Mouse (Mus musculus) activated CD4-positive, CD25-positive, alpha-beta regulatory T cell, adult 4 months (primary cell): ENCODE data around the gene Rpl29. TPM values are rescaled to one million over a fixed set of nuclear protein-coding genes. Genes with fewer than 3 reads are reported as not detected.

Experiments used
- ATAC-seq: one replicate; pipeline ENCODE4 v1.8.0; 2017
- polyA plus RNA-seq, 2 experiments: library from polyadenylated mRNA; unstranded; fragments of 100-300 nt; shearing (Covaris generic); gene quantifications; one replicate each; pipeline ENCODE4 v1.2.1; 2017

The Rpl29 gene
- 1,000 to 10,000 TPM; 1,290 to 1,880 TPM for polyA plus RNA-seq

GRCm38 (mm10) chr9:106429221-106430014 is at the start of gene Rpl29:
Gene Rpl29 (plus strand): TSS chr9:106429454.
- ATAC-seq, result peak; percentile 93

DNA sequence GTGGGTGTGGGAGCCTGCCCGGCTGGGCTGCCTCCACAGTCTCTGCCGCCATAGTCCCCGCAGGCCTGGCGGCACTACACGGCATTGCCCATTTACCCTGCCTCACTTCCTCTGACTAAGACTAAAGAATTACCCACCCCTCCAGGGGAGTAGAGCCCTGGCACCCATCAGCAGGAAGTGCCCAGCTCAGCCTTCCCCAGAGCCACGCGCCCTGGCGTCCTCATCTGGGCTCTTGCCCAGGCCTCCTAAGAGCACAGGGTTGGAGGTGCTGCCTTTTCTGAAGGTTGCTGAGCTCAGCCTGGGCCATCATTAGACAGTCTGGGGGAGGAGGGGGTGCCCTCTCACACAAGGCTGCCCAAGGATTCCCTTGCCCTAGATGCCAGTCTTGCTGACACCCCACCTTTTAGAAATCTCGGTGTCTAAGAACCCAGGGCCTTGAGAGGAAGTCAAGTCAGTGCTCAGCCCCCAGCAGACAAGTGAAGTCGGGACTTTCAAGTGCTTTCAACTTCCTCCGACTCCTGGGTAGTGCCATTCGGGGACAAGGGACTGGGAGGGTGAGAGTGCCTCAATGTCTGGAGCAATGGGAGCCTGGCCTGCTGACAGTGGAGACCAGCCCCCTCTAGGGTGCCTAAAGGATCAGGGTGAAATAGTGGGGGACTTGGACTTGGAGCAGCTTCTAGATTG is 42.9 kb upstream of the Rpl29 start:
- ATAC-seq, result peak; percentile 80

DNA sequence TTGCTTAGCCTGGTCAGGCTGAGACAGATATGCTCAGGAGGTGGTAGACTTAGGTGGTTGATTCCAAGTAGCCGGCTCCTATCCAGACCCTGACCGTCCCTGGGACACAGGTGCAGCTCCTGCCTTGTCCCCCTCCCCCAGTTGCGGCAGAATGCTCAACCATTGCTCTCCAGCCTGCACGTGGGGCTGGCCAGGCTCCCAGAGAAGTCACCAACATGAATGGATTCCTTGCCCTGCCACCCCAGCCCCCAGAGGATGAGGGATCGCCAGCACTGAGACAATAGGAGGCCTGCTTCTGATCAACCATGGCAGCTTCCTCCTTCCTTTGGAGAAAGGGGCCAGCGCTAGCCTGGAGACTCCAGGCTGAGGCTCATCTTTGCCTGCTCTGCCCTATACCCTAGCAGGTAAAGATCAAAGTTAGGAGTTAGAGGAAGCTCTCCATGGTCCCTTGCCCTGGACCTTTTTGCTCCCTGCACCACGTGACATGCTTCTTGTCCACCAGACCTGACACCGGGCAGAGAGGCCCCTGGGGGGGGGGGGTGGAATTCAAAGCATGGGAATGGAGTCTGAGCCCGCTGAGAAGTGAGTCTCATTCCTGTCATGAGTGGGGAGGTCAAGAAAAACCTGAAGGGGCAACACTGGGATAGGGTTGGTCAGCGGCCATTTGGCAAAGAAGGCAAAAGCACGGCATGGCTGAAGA is 36.3 kb upstream of the Rpl29 start:
- ATAC-seq, result no peak

- ATAC-seq, result no peak
These were observed 35.7 kb upstream of the Rpl29 start for GRCm38 (mm10) chr9:106393548-106393947.

DNA sequence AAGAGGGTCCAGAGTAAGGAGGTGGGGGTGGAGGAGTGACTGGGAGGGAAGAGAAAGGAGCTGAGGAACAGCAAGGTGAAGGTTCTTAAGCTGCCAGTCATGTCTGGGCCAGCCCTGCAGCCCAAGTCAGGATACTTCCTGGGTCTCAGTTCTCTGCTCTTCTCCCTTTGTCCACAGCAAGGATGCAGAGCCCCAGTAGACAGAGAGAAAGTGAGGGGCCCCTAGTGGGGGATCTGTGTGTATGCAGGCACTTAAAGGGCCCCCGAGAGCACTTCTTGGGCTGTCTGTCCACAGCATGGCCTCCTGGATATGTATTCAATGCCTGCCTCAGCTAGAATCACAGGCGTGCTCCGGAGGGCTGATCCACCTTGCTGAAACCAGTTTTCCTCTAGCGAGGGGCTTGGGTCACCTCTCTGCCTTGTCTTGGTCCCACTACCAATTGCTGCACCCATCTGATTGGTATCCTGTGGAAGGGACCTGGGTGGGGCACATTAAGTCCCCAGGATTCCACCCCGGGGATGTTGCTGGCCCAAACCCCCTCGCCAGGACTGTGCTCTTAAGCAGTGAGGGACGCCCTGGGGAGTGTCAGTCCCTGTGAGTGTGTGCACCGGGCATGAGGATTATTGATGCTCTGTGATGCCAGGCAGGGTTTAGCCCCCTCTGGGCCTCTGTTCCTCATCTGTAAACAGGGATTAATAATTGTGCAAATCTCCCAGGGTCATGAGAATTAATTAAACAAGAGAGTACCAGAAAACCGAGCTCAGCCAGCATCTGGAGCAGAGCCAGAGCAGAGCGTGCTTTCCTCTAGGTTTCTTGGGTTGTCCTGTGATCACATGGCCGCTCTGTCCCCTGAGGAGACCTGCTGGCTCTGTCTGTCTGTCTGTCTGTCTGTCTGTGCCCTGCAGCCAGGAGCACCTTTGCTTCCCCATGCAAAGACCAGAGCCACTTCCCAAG is 34.3 kb upstream of the Rpl29 start:
- ATAC-seq, result peak; percentile 90

- ATAC-seq, result no peak
These were observed 31.5 kb upstream of the Rpl29 start for GRCm38 (mm10) chr9:106397733-106398132.

DNA sequence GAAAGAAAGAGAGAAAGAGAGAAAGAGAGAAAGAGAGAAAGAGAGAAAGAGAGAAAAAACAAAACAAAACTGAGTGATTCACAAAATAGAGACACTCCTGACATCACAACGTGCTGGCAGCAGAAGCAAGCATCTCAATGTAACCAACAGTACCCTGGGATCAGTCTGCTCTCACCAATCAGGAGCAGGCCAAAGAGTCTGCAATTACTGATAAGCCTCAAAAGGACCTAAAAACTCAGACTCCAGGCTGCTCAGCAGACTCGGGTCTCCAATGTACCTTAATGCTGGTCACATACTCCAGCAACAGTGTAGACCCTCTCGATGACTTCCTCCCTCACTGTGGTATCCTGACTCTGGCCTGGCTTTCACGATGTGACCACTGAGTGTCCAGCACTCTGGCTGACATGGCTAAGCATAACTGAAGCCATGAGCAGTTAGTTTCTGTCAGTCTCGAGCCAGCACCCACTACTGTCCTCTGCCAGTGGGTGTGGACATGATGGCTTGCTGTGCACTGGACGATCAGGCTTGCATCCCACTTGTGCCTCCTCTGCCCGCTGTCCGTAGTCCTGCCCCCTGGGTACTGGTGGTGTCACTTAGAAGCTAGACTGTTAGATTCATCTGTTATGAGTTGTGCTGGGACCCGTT is 30.5 kb upstream of the Rpl29 start:
- no peak for ATAC-seq

DNA sequence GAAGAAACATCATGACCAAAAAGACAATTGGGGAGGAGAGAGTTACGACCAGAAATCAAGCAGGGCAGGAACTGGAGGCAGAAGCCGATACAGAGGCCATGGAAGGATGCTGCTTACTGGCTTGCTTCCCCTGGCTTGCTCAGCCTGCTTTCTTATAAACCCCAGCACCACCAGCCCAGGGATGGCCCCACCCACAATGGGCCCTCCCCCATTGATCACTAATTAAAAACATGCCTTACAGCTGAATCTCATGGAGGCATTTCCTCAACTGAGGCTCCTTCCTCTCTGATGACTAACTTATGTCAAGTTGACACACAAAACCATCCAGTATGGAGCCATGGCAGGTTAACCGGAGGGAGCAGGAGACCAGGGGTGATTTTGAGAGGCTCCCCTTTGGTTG is 29.4 kb upstream of the Rpl29 start:
- no peak for ATAC-seq

DNA sequence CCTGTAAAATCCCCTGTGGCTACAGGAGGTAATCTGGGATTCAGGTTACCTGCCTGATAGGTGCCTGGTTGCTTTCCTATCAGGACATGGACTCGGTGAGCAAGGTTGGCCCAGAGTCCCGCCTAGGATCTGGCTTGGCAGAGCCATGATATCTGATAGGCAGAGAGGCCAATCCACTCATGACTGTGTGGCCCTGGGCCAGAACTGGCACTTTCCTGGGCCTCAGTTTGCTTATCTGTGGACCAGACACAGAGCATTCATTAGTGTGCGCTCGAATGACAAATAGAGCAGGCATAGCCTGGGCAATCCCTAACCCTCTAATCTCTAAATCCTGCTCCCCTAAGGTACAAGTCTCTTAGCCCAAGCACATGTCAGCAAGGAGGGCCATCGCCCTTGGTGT is 27.1 kb upstream of the Rpl29 start:
- no peak for ATAC-seq

DNA sequence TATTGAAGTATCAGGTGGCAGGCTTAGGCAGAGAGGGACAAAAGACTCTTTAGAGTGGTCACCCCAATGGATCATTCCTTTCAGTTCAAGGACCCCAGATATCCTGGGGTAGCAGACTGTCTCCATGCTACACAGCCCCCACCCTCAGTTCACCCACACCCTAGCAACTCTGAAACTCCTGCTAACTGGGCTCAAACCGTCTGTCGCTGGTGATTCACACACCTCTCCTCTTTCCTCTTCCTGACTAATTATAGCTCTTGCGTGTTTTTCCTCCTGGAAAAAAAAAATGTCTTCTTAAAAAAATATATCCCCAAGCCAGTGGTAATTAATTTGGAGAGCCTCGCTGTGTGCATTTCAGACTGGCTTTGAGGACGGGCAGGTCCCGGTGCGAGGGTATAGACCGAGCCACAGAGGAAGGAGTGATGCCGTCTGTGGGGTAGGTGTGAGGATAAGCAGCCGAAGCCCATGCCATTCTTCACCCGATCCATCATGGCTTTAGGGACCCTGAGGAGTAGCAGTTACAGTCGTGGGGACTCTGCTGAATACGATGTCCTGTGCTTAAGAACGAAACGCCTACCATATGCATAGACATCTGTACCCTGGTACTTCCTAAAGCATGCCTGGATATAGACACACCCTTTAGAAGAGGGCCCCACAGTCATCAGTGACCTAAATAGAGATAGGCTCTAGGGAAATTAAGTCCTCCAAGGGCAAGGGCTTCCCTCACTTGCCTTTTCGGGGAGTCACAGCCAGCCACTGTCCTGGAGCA is 26.5 kb upstream of the Rpl29 start:
- ATAC-seq, result no peak

- ATAC-seq, result no peak
These were observed 24.0 kb upstream of the Rpl29 start for GRCm38 (mm10) chr9:106405275-106405674.

DNA sequence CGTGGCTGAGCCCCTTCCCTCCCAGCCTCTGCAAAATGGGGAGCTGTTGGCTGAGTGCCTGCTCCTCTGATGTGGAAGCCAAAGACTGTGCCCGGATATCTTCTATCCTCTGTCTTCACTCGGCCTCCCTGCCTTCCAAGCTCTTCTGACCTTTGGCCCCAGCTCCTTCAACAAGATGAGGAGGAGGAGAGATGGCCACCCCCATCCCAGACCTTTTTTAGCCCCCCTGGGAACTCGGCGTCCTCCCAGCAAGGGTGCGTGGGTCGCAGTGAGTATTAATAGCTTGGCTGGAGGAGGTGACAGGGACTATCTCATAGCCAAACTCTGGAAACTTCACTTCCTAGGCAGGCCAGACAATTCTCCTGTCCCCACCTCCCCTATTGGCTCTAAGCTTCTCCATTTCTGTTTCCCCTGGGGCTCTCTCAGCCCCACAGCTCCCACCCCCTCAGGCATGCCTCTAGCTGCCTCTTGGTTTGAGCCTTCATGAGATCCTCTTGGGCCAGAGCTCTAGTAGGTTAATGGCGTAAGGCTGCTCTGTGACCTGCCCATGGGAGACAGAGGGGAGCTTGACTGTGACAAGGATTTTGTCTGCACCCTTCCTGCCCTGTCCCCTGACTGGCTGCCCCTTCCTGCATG is 22.7 kb upstream of the Rpl29 start:
- ATAC-seq, result no peak

DNA sequence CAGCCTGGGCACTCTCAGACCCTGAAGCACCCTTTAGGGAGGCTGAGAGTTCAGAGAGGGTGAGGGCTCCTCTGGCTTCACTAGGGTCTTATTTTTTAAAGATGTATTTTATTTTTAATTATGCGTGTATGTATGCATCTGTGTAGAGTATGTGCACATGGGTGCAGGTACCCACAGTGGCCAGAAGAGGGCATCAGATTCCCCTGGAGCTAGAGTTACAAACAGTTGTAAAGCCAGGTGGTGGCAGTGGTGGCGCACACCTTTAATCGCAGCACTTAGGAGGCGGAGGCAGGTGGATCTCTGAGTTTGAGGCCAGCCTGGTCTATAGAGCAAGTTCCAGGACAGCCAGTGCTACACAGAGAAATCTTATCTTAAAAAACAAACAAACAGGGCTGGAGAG is 20.2 kb upstream of the Rpl29 start:
- no peak for ATAC-seq

DNA sequence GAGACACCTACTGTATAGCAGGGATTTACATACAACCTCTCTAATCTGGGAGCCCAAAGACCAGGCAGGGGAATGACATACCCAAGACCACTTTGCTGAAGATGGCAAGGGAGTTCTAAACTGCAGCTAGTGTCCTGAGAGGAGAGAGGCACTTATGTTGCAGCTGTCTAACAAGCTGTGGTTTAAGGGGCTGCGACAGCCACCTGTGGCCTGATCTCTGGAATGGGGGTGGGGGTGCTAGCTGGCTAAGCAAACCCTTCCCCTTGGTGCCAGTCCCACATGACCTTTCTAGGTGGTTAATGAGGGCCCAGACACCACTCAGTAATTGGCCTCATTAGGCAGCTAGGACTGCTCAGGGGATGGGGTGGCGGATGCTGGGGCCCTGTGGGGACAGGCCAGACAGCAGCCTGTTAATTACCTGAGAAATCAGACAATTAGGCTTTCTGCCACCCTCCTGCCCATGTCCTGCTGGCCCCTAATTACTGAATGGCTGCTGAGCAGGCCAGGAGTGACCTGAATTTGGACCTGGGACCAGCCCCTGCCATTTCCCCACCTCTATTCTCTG is 19.1 kb upstream of the Rpl29 start:
- no peak for ATAC-seq

DNA sequence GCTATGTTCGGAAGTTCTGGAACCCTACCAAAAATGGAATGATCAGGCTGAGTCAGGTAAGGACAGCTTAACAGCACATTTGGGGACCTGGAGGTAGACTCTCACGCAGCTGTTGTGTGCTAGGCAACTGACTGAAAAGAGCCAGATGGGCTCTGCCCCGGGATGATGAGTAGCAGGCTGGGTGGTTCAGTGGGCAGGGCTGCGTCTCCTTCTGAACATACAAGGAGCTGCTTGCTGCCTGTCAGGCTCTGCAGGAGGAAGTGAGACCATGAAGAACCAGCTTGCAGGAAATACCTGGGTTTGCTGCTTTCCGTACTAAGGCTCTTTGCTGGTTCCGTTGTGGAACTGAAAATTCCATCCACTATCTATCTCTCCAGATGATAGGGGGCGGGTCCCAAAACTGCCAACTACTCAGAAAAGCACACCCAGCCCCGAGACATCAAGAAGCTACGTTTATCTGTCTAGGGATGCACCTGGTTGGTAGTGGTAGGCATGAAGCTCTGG is 18.1 kb upstream of the Rpl29 start:
- no peak for ATAC-seq

DNA sequence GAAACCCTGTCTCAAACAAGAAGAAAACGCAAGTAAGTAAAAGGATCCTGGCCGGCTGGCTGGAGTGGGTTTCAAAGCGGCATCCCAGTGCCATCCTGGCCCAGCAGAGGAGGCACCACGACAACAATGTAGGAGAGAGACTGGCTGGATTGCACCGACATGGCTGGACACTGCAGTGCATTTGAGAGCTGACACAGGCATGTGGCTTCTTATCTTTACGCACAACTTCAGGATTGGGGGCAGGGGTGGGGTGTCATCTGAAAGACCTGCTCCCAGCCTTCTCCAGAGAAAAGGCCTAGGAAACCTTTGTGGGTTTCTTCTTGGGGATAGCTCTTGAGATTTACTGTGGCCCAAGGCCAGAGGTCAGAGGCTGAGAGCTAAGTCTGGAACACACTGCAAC is 17.5 kb upstream of the Rpl29 start:
- no peak for ATAC-seq

DNA sequence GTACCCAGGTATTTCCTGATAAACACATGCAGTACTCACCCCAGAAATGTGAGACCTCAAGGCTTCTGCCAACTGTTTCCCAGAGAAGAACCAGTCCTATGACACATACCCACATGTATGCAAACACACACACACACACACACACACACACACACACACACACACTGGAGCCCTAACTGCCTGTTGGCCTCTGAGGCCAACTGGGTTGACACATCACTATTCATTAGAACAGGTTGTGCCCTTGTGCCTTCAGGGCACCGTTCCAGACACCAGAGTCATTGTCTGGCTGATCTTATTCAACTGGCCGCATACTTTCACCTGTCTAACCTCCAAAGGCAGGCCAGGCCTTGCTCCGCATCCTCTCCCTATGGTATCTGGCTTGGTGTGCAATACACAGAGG is 17.0 kb upstream of the Rpl29 start:
- ATAC-seq, result no peak

DNA sequence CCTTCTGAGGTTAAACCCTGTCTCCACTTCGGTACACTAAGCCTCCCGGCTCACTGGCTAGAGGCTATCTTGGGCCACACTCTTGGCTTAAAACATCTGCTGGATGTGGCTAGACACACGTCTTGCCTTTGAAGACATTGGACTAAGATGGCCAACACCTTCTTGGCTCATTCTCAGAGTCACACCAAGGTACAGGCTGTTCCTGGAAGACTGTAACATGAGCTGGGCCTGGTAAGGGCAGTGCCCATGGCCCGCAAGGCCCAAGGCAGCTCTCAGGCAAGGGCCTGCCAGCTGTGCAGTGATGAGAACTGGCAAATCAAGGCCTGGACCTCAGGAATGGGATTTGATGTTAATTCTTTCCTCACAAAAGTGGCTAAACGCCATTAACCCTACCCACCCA is 15.6 kb upstream of the Rpl29 start:
- ATAC-seq, result no peak

DNA sequence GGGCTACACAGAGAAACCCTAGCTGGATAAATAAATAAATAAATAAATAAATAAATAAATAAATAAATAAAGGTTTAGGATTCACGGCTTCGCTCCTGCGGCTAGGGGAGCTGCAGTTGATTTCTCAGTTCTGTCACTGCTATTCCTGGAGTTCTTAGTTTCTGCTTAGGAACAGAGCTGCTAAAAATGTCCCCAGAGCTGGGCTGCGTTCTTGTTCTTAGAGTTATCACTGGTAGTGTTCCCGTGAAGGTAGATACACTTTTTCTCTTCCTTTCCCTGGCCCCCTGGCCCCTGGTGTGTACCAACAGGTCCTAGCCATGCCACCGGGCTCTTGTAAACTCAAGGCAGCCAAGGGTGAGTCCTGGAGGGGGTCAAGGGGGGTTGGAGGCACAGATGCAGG is 12.4 kb upstream of the Rpl29 start:
- ATAC-seq, result no peak
